Mouse (Mus musculus): ENCODE results near the gene Kcnj16. TPM values are rescaled to one million over a fixed set of nuclear protein-coding genes. Genes with fewer than 3 reads are reported as not detected.

Gene Kcnj16
- 17.8 TPM for total RNA-seq (2023)

DNA sequence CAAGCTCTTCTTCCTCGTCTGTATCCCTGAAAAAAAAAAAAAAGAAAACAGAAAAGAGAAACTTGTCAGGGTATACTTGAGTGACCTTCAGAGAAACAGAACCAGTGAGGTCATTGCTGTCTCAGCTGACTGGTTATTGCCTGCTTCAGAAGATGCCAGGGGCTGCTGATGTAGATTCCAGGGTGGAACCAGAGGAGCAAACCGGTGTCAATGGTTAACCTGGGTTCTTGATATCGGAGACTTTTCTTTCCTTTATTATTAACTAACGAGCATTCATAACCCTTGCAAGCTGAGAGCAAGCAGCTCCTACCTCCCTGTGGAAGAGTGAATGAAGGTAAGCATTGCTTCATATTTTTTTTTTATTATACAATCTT, at the start of gene Kcnj16:
Gene Kcnj16 (plus strand): TSS at position 272 of the 374 bp plus-strand sequence.

DNA sequence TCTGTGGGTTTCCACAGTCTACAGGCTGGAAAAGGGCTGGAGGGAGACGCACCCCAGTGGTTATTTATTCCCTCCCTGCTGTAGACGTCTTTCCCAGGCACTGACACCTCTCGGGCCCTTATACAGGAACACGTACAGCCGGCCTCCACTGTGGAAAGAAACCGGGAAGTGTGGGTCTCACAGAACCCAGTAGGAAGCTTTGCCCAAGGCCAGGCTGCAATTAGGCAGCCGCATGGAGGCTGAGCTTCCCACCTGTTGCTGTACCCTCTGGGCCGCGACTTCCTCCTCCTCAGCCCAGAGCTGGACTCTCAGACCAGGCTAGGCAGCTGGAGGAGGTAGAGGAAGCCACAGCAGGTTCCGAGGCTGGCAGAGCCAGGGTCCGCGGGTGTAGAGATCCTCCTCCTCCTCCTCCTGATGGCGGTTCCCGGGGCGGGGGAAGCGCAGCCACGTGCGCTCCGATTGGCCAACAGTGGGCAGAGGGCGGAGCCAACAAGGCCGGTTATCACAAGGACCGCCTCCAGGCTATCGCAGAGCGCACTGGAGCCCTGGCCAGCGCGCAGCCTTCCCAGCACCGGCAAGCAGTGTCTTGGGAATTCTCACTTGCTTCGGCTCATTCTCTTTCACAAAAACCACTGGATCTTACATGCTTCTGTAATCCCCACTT, 97.9 kb downstream of the Kcnj16 start, which contains the start of gene Kcnj2:
Gene Kcnj2 (plus strand): TSS at position 530 of the 664 bp plus-strand sequence.

Other genes with a start within 250 kb of the Kcnj16 start
- 0.24 TPM for gene Kcnj2, start 98.1 kb downstream of the Kcnj16 start, total RNA-seq (2023)

All from CD8-positive naive resting alpha-beta T cell, adult 57 days (primary cell).